Mouse (Mus musculus) megakaryocyte-erythroid progenitor cell, adult 5-6 weeks (primary cell): ENCODE measurements at regions not wholly inside any gene's neighbourhood (a gene's known extent, or its start where the extent isn't known, plus 50 kb on each side); places are given as distances from the start of the nearest gene placed in this dataset.
"Not testable (repeated sequence)": the region's sequence is repeated elsewhere in the genome, so short reads cannot be mapped to it uniquely, and the experiment has no call there.

Experiments used
- ATAC-seq: replicated peaks from 2 replicates; pipeline ENCODE4 v1.8.0; 2016; ENCODE audit warnings: mild to moderate bottlenecking, inconsistent platforms; ENCODE audit not compliant: severe bottlenecking, poor library complexity, low FRiP score, low TSS enrichment

DNA sequence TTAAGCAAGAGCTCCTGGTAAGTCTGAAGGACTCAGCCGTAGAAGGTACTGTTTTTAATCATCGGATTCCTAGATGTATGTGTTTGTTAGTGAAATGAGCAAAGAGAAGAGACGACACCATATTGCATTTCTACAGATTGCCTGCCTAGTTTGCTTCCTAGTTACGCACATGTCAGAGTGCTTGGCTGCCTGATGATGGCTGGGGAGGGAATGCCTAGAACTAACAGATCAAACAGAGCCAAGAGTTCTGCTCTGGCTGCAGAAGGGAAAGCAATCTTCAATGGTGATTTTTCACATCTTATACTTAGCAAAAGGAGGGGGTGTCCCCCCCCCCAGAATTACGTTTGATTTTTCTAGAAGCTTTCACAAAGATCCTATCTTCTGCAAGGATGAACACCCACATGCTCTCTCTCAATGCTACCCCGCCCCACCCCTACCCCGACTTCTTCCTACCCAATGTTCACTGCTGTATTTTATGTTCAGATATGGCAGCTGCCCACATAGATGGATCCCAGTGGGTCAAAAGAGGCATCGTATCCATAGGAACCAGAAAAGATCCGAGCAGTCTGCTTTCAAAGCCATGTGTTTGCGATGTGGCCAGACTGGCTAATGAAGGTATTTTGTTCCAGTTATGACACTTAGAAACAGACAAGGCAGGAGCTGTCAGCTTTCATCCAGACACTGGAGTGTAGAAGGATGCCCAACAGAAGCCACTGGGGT is 228.1 kb downstream of the Enc1 start:
- no peak for ATAC-seq

DNA sequence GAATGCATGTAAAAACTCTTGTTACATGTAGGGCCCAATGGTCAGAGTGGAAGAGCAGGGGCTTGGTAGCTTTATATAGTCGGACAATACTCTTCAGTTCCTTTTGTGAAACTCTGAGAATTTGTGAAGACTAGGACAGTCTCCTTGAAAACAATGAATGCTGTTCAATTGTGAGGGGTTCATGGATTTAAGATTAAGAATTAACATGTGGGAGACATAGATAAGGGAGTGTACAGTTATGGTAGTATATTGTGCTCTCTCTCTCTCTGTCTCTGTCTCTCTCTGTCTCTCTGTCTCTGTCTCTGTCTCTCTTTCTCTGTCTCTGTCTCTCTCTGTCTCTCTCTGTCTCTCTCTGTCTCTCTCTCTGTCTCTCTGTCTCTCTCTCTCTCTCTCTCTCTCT is 225.7 kb downstream of the Enc1 start:
- ATAC-seq: not testable (repeated sequence)

DNA sequence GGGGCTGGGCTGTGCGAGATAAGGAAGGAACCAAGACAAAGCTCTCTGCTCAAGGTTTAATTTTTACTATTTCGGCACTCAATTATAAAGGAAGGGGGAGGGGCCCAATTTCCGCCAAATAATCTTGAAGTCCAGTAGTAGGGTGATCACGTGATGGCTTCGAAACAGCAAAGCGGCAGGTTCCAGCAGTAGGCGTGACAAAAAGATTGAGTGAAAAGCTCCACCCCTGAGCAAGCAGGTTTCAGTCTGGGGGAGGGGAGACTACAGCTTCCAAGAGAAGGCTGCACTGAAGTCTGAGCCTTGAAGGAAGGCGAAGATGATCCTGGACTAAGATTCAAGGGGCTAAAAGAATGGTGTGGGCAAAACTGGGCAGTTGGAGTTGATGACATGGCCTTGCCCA is 222.9 kb downstream of the Enc1 start:
- ATAC-seq: no peak

DNA sequence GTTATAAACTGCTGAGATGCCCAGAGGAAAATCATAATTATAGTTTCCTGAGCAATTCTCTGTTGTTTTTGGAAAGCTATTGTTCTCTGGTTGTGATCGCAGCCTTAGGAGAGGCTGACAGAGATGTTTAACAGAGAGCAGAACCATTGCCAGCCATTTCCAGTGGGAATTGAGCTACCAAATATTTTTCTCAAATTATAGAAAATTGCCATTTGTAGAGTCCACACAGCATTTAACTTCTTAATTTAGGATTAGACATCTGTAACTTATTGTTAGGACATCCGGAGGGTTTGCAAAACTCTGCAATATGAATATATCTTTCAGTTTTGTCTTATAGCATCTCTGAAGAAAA is 222.0 kb downstream of the Enc1 start:
- ATAC-seq: no peak

DNA sequence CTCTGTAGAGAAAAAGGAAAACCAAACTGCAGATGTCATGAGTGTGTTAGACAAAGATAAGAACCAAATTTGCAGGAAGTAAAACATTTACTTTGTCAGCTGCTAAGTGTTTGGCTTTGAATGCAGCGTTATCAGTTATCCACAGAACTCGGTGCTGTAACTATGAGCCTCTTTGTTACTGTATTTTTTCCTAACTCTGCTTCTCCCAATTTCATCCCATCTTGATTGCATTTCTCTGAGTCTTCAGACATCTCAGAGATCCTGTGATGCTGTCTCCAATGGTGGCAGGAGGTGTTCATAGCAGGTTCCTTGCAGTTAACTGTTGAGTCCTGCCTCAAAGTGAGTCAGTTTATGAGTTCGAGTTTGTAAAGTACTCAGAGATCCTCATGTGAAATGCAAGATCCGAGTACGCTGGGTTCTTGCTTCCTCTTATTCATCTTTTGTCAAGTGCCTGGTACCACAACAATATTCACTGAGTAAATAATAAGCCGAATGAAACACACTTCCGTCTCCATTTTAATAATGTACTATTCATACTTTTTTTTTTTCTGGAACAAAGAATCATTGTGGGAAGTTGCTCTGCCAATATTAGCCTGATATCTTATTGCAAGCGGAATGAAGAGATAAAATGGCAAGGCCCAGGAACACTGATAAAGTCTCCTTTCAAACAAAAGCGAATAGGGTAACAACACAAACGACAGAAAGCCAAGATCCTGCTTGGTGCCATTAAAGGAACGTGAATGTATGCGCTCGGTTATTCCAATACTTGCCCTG is 221.4 kb downstream of the Enc1 start:
- ATAC-seq: peak; percentile 76

DNA sequence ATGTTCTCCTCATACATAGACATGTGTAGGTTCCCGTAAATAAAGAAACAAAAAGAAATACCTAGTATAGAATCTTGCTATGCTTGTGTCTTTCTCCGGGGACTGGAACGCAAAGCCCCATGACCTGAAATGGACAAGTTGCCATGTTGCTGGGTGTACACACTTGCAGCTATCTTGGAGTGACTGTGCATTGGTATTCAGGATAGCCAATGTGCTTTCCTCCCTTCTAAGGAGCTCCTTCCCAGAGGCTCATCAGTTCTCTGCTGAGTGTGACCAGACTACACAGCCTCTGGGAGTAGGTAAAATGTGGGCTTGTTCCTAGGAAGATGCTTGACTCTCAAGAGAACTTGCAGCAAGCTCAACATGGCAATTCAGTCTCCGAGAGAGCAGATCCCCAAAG is 220.3 kb downstream of the Enc1 start:
- 0 out of 2 replicates have a peak, but pooled peaks have one; percentile 4 for ATAC-seq

DNA sequence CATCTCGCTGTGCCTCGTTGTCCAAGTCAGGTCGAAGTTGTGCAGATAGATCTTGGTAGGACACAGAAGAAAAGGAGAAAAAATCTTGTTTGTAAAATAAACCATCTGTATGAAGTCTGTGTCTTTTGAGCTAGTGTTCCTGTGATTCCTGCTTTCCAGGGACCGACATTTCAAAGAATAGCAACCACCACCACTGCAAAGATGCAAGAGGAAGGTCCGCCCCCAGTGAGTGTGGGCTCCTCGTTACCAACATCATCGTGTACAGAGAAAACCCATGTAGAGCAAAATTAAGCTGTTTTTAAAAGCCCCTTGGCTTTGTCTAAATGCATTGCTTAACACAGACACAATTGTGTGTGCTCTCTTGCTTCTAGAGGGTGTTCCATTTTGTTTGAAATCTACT is 218.2 kb downstream of the Enc1 start:
- ATAC-seq: no peak

DNA sequence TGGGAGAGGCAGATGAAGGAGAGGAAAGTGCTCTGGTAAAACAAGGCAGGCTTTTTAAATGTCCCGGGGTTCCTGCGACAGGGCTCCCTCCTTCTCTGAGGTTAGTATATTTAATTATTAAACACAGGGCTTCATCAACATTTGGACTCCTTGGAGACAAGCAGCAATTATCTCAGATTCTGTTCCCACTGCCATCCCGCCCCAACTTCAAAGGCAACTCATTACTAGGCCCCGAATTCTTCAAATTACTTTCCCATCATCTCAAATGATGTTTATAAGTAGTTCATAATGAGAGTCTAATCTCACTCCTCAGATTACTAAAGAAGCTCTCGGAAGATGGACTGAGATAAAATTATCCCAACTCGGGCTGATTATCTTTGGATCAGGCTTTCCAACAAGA is 215.1 kb downstream of the Enc1 start:
- ATAC-seq: no peak

DNA sequence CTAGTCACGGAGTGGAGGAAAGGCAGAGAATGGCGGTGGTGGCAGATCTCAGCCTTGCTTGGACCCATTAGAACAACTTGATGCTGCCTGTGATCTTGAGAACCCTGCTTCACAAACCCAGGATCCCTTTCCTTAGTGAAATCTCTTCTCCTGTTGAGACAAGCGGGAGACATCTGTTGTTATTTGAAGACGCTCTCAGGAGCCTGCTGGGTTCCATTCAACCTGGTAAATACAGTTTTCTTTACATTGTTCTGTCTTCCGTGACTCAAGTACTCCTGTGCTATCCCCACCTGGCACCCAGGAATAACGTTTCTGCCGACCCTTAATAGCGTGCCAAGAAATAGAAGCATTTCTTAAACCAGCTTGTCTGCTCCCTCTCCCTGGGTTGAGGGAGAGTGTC is 213.8 kb downstream of the Enc1 start:
- ATAC-seq: no peak

DNA sequence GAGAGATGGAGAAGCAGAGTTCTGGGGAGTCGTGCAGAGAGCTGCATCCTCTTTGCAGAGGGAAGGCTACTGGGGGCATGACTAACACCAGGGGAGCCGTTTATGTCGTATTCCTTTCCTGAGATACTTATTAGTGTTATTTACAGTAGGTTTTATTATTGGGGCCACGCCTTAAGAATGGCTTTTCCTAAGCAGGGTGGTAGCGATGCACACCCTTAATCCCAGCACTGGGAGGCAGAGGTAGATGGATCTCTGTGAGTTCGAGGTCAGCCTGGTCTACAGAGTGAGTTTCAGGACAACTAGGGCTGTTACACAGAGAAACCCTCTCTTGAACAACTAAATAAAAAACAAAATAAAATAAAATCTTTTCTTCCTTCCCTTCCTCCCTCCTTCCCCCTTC is 212.6 kb downstream of the Enc1 start:
- ATAC-seq: no peak

DNA sequence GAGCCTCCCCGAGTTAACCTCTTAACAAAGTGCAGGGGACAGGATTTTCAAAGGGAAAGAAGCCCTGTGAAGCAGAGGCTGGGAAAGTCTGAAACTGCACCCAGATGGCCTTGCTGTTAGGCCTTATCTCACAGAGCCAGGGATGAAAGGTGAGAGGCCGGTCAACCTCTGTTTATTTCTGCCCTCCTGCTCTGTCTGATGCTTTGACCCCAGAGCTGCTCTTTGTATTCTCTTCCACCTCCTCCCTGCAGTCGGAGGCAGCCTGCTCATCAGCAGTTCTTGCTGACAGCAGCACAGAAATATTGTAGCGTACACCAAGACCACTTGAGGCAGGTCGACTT is 212.2 kb downstream of the Enc1 start:
- peak; percentile 87 for ATAC-seq

DNA sequence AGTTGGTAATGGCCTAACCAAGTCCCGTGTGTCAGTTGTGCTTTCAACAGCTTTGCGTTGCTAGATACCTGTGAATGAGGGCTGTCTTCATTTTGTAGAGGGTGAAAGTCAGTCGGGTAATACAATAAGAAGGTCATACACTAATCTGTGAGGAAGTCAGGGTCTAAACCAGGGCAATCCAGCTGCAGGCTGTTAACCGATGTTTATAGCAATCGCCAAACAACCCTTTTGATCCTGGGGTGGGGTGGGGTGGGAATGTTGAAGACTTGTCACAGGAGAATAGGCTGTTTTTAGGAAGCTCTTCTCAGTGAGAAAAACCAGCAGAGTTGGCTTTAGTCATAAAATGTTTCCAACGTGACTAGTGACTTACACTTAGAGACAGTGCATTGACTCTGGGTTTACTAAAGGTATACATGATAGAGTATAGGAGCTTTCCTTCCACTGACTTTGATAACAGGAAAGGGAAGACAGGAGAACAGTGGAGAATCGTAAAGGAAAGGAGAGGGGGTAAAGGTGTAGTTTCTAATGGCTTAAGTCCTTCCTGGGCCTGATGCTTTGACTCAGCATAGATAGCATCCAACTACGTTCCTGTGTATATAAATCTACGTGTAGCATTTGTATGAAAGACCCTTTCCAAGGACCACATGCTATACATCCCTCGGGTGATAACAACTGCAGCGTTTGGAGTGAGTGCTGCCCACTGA is 211.6 kb downstream of the Enc1 start:
- no peak for ATAC-seq

DNA sequence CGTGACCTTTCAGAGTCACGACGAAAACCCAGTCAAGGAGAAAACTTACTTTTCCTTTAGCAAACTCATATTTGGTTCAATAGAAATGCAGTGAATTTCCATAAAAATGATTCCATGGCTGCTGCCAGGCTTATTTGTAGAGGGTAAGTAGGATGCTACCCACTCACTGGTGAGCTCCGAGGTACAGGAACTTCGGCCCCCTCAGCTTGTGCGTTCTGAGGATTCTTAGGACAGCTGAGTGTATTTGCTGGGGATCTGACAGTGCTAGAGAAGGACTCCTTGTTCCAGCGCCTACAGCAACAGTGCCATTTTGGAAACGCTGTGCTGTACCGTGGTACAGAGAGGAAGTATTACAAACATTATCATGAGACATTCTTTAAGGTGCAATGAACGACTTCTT is 210.4 kb downstream of the Enc1 start:
- ATAC-seq: no peak

DNA sequence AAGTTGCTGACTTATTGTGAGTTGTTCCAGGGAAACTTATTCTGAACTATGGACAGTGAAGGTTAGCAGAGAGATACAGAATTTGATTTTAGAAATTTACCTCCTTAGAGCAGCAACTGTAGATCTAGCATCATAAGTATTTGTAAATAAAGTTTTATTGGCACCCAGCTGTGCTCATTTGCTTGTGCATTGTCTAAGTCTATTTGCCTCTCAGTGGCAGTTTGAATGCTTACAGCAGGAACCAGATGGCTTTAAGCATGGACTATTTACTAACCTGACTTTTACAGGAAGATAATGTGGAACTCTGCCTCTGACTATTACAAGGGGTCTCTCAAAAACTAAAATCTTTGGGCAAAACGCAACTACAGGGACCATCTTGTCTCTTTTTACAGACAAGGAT is 207.2 kb downstream of the Enc1 start:
- ATAC-seq: no peak

DNA sequence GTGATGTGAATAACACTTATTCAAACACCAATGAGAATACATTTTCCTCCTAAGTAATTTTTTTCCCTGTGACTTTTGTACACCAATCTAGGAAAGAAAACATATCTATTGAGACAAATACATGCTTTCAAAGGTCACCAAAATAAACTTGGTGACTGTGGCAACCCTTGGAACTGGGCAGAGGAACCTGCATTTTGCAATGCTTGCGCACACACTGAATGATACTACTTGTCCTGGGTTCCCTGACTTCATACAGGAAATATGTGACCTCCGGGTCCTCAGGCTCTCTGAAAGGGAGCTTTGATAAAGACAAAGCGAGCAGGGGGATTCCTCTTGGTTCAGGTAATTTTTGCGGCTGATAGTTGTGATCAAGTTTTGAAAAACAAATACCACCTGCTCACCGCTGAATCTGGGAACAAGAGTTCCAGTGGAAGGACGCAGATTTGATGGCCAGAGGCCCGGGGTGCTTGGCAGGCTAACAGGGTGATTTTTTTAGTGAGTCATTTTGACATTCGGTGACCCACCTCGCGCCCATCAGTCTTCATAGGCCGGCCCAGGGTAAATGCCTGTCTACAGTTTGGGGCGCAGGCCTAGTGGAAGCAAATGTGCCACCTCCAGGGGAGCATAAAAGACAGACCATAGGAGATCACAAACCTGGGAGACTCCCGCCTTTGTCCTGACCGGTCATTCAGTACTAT is 203.0 kb downstream of the Enc1 start:
- no peak for ATAC-seq

DNA sequence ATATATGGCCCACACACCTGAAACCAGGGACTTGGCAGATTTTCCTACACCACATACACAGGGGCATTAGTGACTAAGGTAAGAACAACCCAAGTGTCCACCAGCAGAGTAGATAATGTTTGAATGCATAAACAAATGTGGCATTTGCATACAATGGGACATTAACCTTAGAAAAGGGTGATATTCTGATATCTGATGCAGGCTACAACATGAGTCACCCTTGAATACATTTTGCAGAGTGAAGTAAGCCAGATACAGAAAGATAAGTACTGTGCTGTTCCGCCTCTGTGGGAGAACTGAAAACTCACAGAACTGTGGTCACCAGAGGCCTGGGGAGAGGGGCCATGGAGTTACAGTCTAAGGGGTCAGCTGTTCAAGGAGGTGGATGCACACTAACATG is 201.9 kb downstream of the Enc1 start:
- no peak for ATAC-seq

DNA sequence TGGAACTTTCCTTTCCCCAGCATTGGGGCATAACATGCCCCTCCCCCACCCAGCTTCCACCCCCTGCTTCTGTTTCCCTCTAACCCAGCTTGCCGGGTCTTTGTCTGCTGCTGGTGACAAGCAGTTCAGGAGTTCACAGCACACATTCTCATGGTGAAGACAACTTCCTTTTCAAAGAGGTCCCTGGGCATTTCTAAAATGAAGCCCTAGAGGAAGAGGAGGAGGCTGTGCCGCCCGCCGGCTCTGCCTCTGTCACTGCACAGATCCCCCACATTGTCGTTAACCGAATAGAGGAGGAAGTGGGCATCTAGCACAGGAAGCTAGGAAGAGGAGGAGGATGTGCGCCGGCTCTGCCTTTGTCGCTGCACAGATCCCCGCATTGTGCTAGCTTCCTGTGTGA is 201.4 kb downstream of the Enc1 start:
- no peak for ATAC-seq

DNA sequence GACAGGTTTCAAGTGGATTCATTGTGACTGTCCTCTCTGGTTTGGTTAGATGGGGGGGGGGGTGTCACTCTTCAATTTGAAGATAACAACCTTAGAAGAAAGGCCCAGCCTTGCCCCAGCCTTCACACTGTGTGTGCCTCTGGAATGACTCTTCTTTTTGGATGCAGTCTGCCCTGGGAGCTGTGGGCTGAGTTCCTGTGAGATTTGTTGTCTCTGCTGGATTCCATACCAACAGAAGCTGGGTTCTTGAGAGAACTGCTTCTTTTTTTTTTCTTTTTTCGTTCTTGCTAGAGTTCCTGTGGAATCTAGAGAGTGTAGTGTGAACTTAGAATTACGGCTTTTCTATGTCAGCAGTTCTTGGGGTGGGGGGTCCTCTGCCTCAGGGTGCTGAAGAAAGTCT is 200.9 kb downstream of the Enc1 start:
- no peak for ATAC-seq

DNA sequence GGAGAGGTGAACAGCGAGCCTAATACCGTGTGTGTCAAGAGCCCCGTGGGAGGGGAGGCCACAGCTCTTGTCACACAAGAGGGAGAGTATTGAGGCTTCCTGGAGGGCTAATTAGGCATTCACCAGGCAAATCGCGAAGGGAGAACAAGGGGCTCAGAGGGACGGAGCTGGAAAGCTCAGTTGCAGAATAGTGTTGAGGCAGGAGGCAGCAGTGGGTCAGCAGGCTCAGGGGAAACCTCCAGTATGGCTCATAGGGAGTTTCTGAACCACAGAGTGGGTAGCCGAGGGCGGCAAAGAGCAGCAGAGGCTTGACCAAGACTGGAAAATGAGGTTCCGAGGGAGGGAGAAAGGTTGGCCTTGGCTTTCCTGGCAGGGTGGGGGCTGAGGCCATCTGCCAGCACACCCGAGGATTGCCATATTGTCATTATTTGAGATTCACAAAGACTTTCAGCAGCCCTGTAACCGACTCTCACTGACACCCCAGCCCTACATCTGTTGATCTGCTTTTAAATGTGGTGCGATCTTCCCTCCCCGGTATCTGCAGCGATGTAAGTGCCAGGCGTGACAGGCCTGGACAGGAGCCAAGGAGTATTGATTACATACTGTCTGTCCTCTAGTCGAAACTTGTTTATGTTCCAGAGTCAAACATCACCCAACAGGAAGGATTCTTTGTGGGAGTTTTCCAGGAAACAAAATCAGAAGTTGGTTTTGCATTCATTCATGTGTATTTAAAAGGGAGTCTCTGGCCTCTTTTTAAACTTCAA is 198.5 kb downstream of the Enc1 start:
- peak; percentile 47; the same call in 1 of the 2 replicates for ATAC-seq

DNA sequence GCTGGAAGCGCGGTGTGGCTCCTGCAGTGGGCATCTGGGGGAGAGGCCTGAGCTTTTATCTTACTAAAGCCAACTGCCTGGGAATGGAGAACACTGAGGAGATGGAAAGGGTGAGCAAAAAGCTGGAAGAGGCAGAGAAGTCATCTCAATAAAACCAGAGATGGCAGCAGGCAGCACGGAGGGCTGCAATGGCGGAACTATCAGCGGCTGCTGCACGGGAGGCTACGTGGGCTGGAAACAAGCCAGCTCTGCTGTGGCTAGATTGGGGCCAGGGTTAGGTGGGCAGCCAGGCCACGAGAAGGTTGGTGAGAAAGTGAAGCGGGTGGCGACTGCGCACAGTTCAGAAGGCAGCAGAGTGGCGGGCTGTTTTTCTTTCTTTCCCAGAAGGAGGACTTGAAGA is 197.8 kb downstream of the Enc1 start:
- ATAC-seq: peak; percentile 69
